Mouse (Mus musculus) thymus, postnatal 4 days (tissue): Measurements from ENCODE around the gene Tcp10b.
"Not testable (repeated sequence)": the region's sequence is repeated elsewhere in the genome, so short reads cannot be mapped to it uniquely, and the experiment has no call there.

Experiments used
- DNase-seq: peaks from one replicate; pipeline ENCODE4 v3.0.0; 2021

Gene Tcp10b

DNA sequence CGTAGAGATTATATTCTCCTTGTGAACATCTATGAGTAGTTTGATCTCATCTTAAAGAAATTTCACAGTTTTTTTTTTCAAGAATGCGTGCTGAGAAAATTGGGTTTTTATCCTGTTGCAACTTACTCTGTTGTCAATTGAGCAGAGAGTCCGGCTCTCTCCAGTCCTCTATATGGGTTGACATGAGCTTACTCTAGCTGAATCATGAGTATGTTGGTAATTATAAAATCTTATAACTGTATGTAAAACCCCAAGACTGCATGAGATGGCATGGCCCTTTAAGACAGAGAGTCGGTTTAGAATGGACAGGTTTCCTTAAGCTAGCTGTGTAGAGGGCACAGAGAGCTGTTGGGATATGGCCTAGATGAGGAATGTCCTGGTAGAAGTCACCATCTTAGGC, at the start of gene Tcp10b:
Gene Tcp10b, plus strand, starts transcription at position 301 of the 400 bp plus-strand sequence.
- not testable (repeated sequence) for DNase-seq

GRCm38 (mm10) chr17:13013316-13013715, 47.6 kb upstream of the Tcp10b start:
- DNase-seq, result no peak

DNA sequence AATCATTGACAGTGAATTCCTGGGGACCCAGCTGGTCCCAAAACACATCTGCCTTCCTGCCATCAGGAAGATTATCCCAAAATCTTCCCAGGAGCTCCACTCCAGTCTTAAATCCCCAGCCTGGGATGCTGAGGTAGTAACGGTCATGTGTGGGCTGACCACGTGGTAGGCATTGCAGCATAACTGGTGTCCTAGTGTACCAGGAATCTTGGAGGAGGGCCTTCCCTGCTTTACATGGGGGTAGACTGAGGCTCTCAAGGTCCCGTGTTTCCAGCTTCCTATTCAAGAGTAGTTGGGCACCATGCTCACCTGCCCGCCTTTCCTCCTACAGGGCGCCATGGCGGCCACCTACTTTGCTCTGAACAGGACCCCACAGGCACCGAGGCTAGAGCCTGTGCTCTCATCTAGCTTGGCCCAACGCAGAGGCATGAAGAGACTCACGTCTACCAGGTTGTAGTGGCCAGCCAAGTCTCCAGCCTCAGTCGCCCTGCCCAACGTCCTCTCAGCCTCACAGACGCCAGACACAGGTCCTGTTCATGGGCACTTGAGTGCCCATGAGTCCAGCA, 24.2 kb upstream of the Tcp10b start:
- DNase-seq, result not testable (repeated sequence)

DNA sequence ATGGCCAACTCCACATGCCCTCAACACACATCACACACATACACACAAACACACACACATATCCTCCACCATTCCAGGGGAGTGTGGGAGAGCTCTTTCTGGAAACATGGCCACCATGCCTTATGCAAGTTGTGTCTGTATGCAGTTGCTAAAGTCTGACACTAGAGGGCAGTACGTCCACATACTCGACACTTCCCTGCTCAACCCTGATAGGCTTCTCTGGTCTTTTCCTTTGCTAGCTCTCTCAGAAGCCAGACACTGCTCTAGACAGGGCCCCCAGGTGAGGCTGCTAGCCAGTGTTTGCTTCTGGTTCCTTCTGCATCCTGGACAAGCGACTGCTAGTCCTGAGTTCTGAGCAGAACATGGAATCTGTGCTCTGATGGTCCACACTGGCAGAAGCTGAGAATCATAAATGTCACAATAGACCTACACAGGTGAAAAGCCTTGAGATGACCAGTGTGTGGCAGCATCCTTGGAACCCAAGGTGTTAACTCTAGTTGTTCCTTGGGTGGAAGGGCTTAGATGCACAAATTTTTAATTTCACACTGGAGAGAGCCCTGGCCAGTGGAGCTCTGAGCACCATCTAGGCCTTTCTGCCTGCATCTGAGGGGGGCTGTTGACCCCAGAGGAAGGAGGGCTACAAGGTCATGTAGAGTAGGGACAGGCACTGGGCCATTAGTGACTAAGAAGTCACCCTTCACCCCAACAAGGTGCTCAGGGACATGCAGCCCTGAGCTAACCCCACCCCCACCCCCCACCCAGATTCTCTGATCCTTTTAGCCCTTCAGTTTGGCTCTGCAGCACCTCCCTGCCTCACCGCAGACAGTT, 16.8 kb upstream of the Tcp10b start:
- DNase-seq, result peak; percentile 48

DNA sequence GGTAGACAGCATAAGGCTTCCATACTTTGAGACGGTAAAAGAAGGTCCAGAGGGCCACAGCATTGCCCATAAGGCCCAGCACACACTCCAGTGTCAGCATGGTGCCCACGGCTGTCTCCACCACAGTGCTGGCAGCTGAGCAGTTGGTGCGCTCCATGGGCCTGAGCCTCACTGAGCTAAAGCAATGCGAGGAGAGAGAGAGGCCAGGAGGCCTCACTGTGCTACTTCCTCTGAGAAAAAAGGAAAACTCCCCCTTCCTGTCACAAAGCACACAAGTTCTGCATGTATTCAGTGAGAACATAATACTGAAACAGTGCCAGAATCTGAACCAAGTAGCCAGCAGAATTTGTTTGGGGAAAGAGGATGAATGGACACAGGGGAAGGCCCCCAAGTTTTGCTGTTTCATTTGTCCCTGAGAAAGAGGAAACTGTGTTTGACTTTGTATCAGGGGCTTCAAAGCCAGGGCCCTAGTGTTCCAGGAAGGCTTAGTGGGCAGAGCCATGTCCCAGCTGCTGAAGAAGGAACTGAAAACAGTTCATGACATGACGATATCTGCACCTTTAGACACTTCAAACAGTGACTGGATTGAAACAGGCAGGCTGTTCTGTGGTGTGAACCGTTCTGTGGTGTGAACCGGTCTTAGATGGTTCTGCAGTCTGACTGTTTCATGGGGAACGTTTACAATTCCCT, 8.6 kb upstream of the Tcp10b start, which contains the start of gene Gpr31b:
Gene Gpr31b, minus strand, starts transcription at position 173 of the 690 bp plus-strand sequence.
- not testable (repeated sequence) for DNase-seq

DNA sequence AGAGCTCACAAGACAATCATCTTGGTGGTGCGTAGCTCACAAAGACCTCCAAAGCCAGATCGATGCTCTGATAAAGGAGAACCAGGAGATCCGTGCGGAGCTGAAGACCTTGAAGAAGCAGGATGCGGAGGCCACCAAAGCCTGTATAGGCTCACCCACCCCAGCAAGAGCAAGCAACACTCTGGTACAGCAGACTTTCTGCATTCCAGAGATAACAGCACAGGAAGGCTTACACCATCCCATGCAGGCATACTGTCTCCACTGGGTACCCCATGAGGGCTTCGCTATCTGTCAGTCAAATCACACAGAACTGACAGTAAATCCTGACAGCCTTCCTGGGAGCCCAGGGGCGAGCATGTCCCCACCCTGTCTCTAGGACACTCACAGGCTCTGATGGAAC, 2.0 kb downstream of the Tcp10b start:
- not testable (repeated sequence) for DNase-seq

DNA sequence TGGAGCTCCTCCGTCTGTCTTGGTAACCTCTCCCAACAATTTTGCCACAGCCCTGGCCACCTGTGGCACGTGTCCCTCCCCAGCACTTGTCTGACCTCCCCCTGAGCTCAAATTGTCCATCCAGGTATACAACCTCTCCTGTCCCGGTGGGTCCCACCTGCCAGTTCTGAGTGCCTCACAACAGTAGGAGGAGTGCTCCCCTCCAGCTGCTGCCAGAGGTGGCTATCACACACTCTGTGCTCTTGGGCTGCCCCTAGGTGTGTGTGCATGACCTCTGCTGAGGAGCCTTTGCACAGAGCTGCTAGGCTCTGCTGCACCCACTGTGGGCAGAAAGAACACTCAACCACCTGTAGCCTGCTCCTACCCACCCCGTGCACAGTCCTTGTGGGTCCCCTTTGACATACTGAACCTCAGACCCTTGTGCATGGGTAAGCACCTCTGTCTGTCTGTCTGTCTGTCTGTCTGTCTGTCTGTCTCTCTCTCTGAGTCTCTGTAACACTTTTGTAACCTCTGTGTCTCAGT, 7.0 kb downstream of the Tcp10b start:
- DNase-seq, result not testable (repeated sequence)

- DNase-seq, result not testable (repeated sequence)
Measured at GRCm38 (mm10) chr17:13069227-13069626, 8.3 kb downstream of the Tcp10b start.

- DNase-seq, result not testable (repeated sequence)
Measured at GRCm38 (mm10) chr17:13091510-13091909, 30.6 kb downstream of the Tcp10b start.

DNA sequence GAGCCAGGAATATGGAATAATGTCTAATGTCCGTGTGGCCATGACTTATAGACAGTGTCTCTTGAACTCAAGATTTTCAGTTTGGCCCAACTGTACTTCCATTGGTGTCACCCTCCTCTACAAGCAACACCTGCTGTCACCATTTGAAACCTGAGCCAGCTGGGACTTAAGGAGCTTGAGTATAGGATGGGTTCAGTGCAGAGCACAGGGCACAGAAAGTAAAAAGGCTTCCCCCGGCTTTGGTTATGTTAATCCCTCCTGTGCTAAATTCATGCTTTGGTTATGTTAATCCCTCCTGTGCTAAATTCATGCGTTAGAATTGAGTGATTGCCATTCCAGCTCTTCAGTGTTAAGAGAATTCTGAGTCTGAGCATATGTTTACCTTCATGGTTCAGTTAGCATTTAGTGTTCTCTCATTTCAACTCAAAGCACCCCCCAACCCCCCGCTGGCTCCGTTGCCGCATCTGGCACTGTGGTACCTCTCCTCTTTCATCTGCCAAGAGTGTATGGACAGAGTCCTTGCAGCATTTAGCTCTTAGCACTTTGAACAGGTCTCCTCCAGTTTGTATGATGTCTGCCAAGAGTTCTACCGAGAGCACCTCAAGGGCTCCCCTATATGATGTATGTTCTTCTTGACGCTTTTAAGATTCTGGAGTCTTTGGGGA, 31.3 kb downstream of the Tcp10b start:
- DNase-seq, result not testable (repeated sequence)

DNA sequence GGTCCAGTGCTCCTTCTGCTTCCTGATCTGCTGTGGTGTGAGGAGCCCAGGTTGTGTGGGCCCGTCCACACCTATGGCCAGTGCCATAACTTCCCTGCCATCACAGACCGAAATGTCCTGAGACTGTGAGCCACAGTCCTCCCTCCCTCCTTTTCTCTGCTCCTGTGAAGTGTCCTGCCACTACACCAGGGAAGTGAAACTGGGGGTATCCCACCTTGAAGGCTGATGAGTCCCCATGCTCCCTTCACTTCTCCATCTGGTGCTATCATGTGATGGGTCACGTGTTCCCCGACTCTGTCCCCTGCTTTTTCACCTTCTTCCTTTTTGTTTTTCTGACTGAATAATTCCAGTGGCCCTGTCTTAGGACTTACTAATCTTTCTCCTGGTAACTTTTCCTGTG, 32.1 kb downstream of the Tcp10b start:
- not testable (repeated sequence) for DNase-seq

DNA sequence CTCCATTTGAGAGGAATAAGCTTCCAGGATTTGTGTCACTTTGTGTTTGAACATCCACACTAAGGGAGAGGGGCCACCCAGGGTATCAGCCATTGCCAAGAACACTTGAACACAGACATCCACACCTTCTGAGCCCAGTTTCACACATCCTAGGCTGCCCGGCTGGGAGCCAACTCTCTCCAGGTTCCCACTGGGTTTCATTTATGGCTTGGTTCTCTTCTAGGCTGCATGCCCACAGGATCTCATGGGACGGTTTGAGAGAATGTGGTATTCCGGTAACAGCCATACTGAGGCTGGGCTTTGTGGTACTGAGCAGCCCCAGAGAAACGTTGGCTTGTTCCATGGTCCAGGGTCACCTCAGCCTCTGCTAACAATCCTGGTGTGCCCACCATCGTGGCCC, 45.7 kb downstream of the Tcp10b start:
- not testable (repeated sequence) for DNase-seq

- not testable (repeated sequence) for DNase-seq
Measured at GRCm38 (mm10) chr17:13112504-13113291, 51.8 kb downstream of the Tcp10b start.

GRCm38 (mm10) chr17:13123308-13124038, 62.6 kb downstream of the Tcp10b start:
- not testable (repeated sequence) for DNase-seq

GRCm38 (mm10) chr17:13124241-13124640, 63.3 kb downstream of the Tcp10b start:
- DNase-seq, result not testable (repeated sequence)

- DNase-seq, result not testable (repeated sequence)
Measured at GRCm38 (mm10) chr17:13129324-13129723, 68.4 kb downstream of the Tcp10b start.

DNA sequence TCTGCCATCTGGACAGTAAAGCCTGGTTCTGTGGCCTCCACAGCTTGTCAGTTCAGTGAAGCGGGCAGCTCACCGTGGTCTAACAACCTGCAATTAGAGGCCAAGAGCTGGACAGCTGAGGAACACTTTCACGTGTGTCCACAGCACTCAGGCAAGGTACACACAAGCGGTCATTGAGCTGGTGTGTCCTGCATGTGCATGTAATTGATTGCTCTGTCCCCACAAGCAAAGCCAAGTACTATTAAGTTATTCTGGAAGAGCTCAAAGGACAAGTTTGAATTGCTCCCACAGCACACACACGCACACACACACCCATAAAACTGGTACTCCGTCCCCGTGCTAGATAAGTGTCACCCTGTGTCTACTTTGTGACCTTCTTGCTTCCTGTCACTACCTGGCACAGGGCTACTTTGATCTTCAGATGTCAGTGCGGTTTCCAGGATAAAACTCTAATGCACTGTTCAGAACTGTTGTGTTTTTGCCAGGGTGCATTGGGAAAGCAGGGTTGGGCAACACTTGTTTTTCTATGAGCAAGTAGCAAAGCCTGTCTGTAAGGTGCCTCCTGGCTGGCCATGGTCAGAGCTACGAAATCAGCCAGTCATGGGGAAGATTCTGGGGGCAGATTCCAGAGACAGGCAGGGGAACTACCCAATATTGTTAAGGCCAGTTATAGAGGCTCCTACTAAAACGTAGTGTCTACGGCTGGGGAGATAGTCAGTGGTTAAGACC, 69.0 kb downstream of the Tcp10b start:
- DNase-seq, result not testable (repeated sequence)

GRCm38 (mm10) chr17:13131710-13132109, 70.8 kb downstream of the Tcp10b start, which contains the start of gene Unc93a:
Unc93a (minus strand) TSS chr17:13131810.
- DNase-seq, result not testable (repeated sequence)
